Comparison of ENCODE assay signal across 18 mouse cellular contexts in the genomic region with DNA sequence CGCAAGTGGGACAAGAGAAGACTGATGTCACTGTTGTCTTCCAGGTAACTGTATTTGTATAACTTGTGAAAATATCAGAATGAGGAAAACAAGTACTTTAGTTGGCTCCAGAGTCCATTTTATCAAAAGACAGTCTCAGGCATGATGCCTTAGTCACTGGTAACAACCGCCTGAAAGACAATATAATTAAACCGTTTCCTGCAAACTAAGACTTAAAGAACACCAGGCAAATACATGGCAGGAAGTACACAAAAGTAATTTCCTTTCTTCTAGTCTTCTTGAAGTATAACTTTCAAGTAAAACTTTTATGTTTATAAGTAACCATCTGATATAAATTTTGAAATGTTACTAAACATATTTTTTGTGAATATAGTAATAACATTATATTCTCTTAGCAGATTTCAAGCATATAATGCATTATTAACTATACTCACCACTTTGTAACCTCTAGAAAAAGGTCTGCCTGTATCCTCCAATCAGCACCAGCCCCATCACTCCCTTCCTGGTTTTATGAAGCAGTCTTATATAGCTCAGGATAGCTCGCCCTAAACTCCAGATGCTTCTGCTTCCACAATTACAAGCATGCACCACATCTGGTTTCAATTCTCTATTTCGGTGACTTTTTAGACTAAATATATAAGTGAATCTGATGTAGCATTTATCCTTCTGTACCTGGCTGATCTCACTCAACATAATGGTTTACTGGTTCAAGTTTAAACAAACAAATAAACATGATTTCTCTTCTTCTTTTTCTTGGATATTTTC. TPM values are rescaled to one million over a fixed set of nuclear protein-coding genes. Genes with fewer than 3 reads are reported as not detected.
A peak's percentile ranks its signal among the peaks of the same experiment; 100 is the strongest.
DNase-seq lines count a peak whose midpoint lies in the region; ATAC-seq and TF ChIP-seq lines count a peak whose summit lies in the region.
"Had no signal": no experiment of that assay in that cellular context is flagged by ENCODE, and none has a peak within 500 bp of the region (broad histone marks: within the 10 kb centered on the region; RNA-seq: fewer than 3 reads in every experiment).

No protein-coding gene starts in this region.

- WGBS in kidney, adult 2 months = 84% methylated on average over 5 of the region's 5 CpGs
- WGBS in kidney, embryonic 14.5 days = 79% methylated on average over 5 of the region's 5 CpGs

- H3K4me3 ChIP-seq in kidney, adult 2 months (ENCODE audit: insufficient read depth, low read depth, low read length) = no peak overlapping the region
- no peak overlapping the region for H3K4me3 ChIP-seq in kidney, embryonic 14.5 days (ENCODE audit: low read length)
- H3K4me3 ChIP-seq: embryonic facial prominence, embryonic 13.5 days; heart, embryonic 10.5 days; midbrain, embryonic 10.5 days had no signal

- H3K36me3 ChIP-seq in kidney, adult 2 months (ENCODE audit: control insufficient read depth, insufficient read depth, low read length) = no peaks in the 10 kb centered on the region
- peaks cover 4% of the 10 kb centered on the region; the same call in 1 of the 2 replicates for H3K36me3 ChIP-seq in kidney, embryonic 14.5 days (ENCODE audit: control insufficient read depth, insufficient read depth, low read length)

- DNase-seq in kidney, adult 2 months = no peak
- no peak for DNase-seq in urinary bladder, postnatal 25 days (ENCODE audit: low spot score)
- DNase-seq in right cerebral cortex, postnatal 10 days (ENCODE audit: low spot score in 2 of 2) = no peak
- no peak for DNase-seq in c-Kit-positive CD71-positive TER-119-positive erythroid progenitor cells, embryonic 14.5 days (ENCODE audit: low spot score)
- DNase-seq: cerebellum, adult 9-10 months; heart, postnatal 36 days; kidney, postnatal 25 days; liver; right cerebral cortex, postnatal 4 days; thymus, postnatal 4 days had no signal

- no peak for TF ChIP-seq POLR2A in kidney, adult 2 months (IDR thresholded peaks at IDR 0.05; ENCODE audit: low read depth, low read length)

- TF ChIP-seq CTCF in kidney, adult 2 months (conservative IDR thresholded peaks at IDR 0.05; ENCODE audit: insufficient read depth, insufficient read length, low read depth, low read length) = no peak

- H3K4me2 ChIP-seq in kidney, embryonic 14.5 days (replicated peaks; ENCODE audit: low read depth, low read length) = no peak overlapping the region
- H3K4me2 ChIP-seq: embryonic facial prominence, embryonic 13.5 days had no signal

- H3K27ac ChIP-seq in kidney, adult 2 months (ENCODE audit: insufficient read depth, low read depth, low read length) = 0 out of 2 replicates have a peak overlapping the region, but pooled peaks have one; percentile 30
- H3K27ac ChIP-seq in kidney, embryonic 14.5 days (ENCODE audit: low read depth, low read length) = no peak overlapping the region
- H3K27ac ChIP-seq: embryonic facial prominence, embryonic 13.5 days; heart, embryonic 10.5 days; midbrain, embryonic 10.5 days had no signal

- no peaks in the 10 kb centered on the region for H3K27me3 ChIP-seq in kidney, adult 2 months (replicated peaks; ENCODE audit: control insufficient read depth, insufficient read depth, low read length)
- no peaks in the 10 kb centered on the region for H3K27me3 ChIP-seq in kidney, embryonic 14.5 days (ENCODE audit: control insufficient read depth, insufficient read depth, low read length)
- H3K27me3 ChIP-seq: embryonic facial prominence, embryonic 13.5 days had no signal

- ATAC-seq in kidney, embryonic 14.5 days (ENCODE audit: low FRiP score, low TSS enrichment) = no peak
- ATAC-seq in activated CD4-positive, CD25-positive, alpha-beta regulatory T cell, adult 4 months = peak; percentile 25
- ATAC-seq in granulocyte monocyte progenitor cell, adult 5-6 weeks (replicated peaks; ENCODE audit: poor library complexity, severe bottlenecking) = peak; percentile 94
- peak; percentile 66 for ATAC-seq in monocyte, adult 5-6 weeks (replicated peaks; ENCODE audit: insufficient number of reproducible peaks, low FRiP score, low TSS enrichment, poor library complexity, severe bottlenecking)
- ATAC-seq: lung, postnatal 0 days had no signal

- H3K9ac ChIP-seq in kidney, embryonic 14.5 days (ENCODE audit: low read depth, low read length) = no peak overlapping the region
- H3K9ac ChIP-seq: embryonic facial prominence, embryonic 13.5 days had no signal

- H3K4me1 ChIP-seq in kidney, adult 2 months (ENCODE audit: control insufficient read depth, insufficient read depth, low read length) = no peaks in the 10 kb centered on the region
- no peaks in the 10 kb centered on the region for H3K4me1 ChIP-seq in kidney, embryonic 14.5 days (ENCODE audit: control insufficient read depth, insufficient read depth, low read length)
- H3K4me1 ChIP-seq: midbrain, embryonic 10.5 days had no signal

- H3K9me3 ChIP-seq in kidney, embryonic 14.5 days (ENCODE audit: control insufficient read depth, low read length) = no peaks in the 10 kb centered on the region
- H3K9me3 ChIP-seq: embryonic facial prominence, embryonic 13.5 days; heart, embryonic 10.5 days; midbrain, embryonic 10.5 days had no signal

RNA-seq across cellular contexts. Expression of a gene that starts 40.4 kb away (rescaled TPM):
- 11.7 and 17.6 TPM in 2 replicates for polyA plus RNA-seq in kidney, adult 2 months (2012; rRNA removed)
- 8.6 and 12.3 TPM in 2 replicates for polyA plus RNA-seq in kidney, embryonic 14.5 days (2014; fragmentation: Nextera tagmentation; extraction: Ambion mirVana)
- 1 to 10 TPM; 1.9 to 2.2 TPM for polyA plus RNA-seq in activated CD4-positive, CD25-positive, alpha-beta regulatory T cell, adult 4 months (2017; shearing (Covaris generic))
- total RNA-seq in granulocyte monocyte progenitor cell, adult 5-6 weeks (2014; fragmentation: Nextera tagmentation) = 2.3 and 3.5 TPM in 2 replicates
- total RNA-seq in granulocyte monocyte progenitor cell, adult 5-6 weeks (2017) = 0.21 and 5.8 TPM in 2 replicates
- total RNA-seq in monocyte, adult 5-6 weeks (2017) = 234 to 312 TPM (median 310 TPM) in 3 replicates
